Mouse (Mus musculus): ENCODE results near the gene Vmn1r78.
"Not testable (repeated sequence)": the region's sequence is repeated elsewhere in the genome, so short reads cannot be mapped to it uniquely, and the experiment has no call there.

- TF ChIP-seq EP300, CTCF (IDR thresholded peaks at IDR 0.05; ENCODE audit: low read depth): not testable (repeated sequence)
These were observed 20.9 kb downstream of the Vmn1r78 start, which contains the start of gene Vmn1r79 for GRCm38 (mm10) chr7:12170979-12171378.
